In genomic region chr19:14373996-14374395, GRCm38 (mm10) we compare ENCODE assay signal across 26 mouse cellular contexts.
"Had no signal": no experiment of that assay in that cellular context is flagged by ENCODE, and none has a peak within 500 bp of the region (broad histone marks: within the 10 kb centered on the region; RNA-seq: fewer than 3 reads in every experiment).

No protein-coding gene starts in this region.

- H3K27ac ChIP-seq: heart, adult 2 months; heart, embryonic 13.5 days; heart, embryonic 15.5 days; hindbrain, embryonic 13.5 days; hindbrain, embryonic 15.5 days; hindbrain, postnatal 0 days; kidney, embryonic 15.5 days; kidney, postnatal 0 days; limb, embryonic 13.5 days; limb, embryonic 15.5 days; liver, embryonic 12.5 days; liver, embryonic 14.5 days had no signal

- H3K4me2 ChIP-seq: heart, embryonic 11.5 days; heart, embryonic 13.5 days; heart, embryonic 15.5 days; hindbrain, embryonic 13.5 days; hindbrain, embryonic 15.5 days; kidney, embryonic 15.5 days; limb, embryonic 13.5 days; limb, embryonic 15.5 days; liver, embryonic 12.5 days had no signal

- H3K4me3 ChIP-seq: heart, adult 2 months; heart, embryonic 13.5 days; heart, embryonic 15.5 days; hindbrain, embryonic 13.5 days; hindbrain, embryonic 15.5 days; kidney, embryonic 15.5 days; limb, embryonic 13.5 days; limb, embryonic 15.5 days; liver, embryonic 12.5 days had no signal

- H3K27me3 ChIP-seq: hindbrain, embryonic 15.5 days; kidney, embryonic 15.5 days; limb, embryonic 13.5 days; limb, embryonic 15.5 days; liver, embryonic 12.5 days had no signal

- H3K9ac ChIP-seq: heart, embryonic 13.5 days; heart, embryonic 15.5 days; hindbrain, embryonic 13.5 days; hindbrain, embryonic 15.5 days; kidney, embryonic 15.5 days; limb, embryonic 13.5 days; limb, embryonic 15.5 days; liver, embryonic 12.5 days; liver, embryonic 14.5 days had no signal

- H3K36me3 ChIP-seq: heart, embryonic 13.5 days; heart, embryonic 15.5 days; hindbrain, embryonic 13.5 days; hindbrain, embryonic 15.5 days; kidney, embryonic 15.5 days; limb, embryonic 13.5 days; limb, embryonic 15.5 days; liver, embryonic 12.5 days had no signal

- H3K9me3 ChIP-seq: heart, embryonic 13.5 days; heart, embryonic 15.5 days; hindbrain, embryonic 13.5 days; hindbrain, embryonic 15.5 days; kidney, embryonic 15.5 days; limb, embryonic 13.5 days; limb, embryonic 15.5 days; liver, embryonic 12.5 days had no signal

- H3K4me1 ChIP-seq: heart, embryonic 13.5 days; heart, embryonic 15.5 days; liver, embryonic 12.5 days had no signal

- DNase-seq: gastrocnemius, postnatal 14 days; gastrocnemius, postnatal 36 days; heart, adult 11 months; heart, adult 2 months; heart, postnatal 14 days; heart, postnatal 36 days; kidney, adult 11 months; kidney, adult 2 months; kidney, adult 9 months; kidney, postnatal 14 days; kidney, postnatal 36 days; layer of hippocampus, adult 9-11 months; layer of hippocampus, postnatal 36 days; left cerebral cortex, postnatal 4 days had no signal
